Mouse (Mus musculus) inflammation-experienced regulatory T-cells, adult 6 months (primary cell): ENCODE results near the gene Ezh1. TPM values are rescaled to one million over a fixed set of nuclear protein-coding genes. Genes with fewer than 3 reads are reported as not detected.

Source experiments
- ATAC-seq: one replicate; pipeline ENCODE4 v1.8.0; 2017
- polyA plus RNA-seq, 3 experiments: library from polyadenylated mRNA; unstranded; fragments of 100-300 nt; shearing (Covaris generic); gene quantifications; one replicate each; pipeline ENCODE4 v1.2.1; 2017

Gene Ezh1
- polyA plus RNA-seq, 3 experiments from 2014 or later: 38.0 to 70.6 (median 62.7) TPM

DNA sequence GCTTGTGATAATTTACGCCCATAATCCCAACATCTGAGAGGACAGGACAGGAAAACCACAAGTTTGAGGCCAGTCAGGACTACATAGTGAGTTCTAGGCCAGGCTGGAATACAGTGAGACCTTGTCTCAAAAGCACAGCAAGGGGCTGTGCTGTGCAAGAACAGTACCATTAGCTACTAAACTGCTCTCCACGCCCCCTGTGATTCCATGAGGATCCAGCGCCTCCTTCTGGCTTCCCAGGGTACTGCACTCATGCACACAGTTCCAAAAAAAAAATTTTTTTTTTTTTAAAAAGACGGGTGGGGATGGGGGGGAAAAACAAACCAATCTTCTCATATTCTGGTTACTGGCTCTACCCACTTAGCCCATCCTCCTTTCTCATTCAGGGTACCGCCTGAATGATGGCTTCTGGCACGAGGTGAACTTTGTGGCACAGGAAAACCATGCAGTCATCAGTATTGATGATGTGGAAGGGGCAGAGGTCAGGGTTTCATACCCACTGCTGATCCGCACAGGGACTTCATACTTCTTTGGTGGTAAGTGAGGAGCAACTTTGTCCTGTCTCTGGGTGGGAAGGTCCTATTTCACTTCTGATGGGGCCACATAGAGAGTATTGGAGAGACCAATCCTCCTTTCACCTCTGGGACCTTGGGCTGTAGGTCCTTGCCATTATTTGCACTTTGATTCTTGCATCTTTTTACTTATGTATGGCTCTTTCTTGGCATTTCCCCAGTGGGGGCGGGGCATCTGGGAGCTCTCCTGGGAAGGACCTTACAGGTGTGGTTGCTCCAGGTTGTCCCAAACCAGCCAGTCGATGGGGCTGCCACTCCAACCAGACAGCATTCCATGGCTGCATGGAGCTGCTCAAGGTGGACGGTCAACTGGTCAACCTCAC is 45.2 kb downstream of the Ezh1 start:
- ATAC-seq: no peak

DNA sequence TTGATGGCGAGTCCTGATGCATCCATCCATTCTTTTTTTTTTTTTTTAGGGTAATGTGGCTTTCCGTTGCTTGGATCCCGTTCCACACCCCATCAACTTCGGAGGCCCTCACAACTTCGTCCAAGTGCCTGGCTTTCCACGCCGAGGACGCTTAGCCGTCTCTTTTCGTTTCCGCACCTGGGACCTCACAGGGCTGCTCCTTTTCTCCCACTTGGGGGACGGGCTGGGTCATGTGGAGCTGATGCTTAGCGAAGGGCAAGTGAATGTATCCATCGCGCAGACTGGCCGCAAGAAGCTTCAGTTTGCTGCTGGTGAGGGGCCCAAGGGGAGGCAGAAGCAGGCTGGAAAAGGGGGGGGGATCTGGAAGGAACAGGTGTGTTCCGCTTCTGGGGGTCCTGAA is 46.0 kb downstream of the Ezh1 start:
- no peak for ATAC-seq

DNA sequence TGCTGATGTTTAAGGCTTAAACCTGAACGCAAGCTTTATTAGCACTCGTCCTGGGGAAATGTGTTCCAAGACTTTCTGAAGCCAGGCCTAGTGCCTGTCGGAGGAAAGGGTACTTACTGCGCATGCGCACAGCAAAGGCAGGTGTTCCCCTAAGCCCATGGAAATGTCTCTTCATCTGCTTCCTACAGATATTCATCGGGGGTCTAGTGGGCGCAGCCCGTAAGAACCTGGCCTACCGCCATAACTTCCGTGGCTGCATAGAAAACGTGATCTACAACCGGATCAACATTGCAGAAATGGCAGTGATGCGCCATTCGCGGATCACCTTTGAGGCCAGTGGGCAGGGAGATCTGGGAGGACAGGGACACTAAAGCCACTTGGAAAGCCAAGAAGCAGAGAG is 47.0 kb downstream of the Ezh1 start:
- ATAC-seq: no peak

DNA sequence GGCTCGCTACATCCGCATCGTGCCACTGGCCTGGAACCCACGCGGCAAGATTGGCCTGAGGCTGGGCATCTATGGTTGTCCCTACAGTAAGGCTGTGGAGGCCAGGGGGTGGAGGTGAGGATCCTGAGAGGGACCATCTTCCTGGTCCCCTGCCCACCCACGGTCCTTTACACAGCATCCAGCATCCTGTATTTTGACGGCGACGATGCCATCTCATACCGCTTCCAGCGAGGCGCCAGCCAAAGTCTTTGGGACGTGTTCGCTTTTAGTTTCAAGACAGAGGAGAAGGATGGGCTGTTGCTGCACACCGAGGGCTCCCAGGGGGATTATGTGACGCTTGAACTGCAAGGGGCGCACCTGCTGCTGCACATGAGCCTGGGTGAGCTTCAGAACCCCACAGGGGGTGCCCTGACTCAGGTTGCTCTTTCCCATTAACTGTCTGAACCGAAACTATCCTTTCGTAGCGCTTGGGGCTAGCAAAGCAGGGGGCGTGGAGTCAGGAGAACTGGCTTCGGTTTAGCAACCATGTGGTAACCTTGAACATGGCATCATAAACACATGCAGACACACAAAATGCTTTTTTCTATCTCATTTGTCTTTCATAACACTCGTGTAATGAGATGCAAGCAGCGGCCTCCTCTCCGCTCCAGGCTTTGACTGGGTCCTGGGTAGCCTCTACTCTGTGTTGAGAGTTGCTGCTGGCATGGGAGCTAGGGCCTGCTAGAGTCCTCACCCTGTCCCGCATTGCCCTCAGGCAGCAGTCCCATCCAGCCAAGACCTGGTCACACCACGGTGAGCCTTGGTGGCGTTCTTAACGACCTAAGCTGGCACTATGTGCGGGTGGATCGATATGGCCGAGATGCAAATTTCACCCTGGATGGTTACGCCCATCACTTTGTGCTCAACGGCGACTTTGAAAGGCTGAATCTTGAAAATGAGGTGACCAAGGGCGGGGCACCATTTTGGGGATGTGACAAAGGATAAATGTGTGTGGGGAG is 47.9 kb downstream of the Ezh1 start:
- ATAC-seq: no peak

DNA sequence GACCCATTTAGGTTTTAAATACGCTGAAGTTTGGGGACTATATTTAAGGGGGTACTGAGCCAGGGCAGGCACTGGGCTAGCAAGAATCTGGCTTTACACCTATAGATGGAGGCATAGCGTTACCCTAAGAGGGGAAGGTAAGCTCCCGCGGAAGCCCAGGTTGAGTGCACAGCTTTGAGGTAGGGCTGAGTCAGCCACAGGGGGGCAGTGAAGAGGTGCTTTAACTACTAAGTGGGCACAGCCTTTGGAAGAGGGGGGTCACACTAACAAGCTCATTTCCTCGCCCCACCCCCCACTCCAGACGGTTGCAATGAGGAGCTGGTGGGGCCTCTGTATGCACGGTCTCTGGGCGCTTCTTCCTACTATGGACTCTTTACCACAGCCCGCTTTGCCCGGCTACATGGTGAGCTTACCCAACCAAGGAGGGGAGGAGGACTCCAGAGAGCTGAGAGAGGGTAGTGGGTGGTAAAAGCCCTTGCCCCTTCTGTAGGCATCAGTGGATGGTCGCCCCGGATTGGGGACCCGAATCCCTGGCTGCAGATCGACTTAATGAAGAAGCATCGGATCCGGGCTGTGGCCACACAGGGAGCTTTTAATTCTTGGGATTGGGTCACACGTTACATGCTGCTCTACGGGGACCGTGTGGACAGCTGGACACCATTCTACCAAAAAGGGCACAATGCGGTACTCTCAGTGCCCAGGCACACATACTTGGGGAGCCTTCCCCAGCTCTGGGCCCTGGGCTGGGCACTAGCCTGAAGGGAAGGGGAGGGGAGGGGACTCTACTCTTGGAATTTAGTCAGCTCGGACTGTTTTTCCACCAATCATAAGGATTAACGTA is 49.1 kb downstream of the Ezh1 start:
- no peak for ATAC-seq

DNA sequence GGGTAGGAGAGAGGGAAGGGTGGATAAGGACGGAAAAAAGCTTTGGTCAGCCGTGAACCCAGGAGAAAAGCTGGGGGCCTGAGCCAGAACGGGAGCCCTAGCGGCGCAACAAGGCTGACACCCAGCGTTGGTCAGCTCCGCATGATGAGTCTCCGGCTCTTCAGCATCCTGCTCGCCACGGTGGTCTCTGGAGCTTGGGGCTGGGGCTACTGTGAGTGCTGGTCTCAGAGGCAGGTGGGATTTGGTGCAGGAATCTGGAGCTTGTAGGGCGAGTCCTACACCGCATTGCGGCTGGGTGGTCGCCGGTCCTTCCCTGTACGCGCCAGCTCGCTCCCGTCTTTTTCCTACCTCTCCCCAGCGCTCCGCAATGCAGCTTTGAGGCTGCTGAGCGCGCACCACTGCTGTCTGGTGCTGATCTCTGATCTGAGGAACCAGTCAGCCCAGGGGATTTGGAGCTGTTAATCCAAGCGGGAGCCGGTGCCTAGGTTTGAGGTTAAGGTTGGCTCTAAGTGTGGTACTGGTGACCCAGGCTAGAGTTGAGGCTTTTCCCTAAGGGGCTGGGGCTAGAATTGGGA is 50.1 kb downstream of the Ezh1 start:
- ATAC-seq: no peak

DNA sequence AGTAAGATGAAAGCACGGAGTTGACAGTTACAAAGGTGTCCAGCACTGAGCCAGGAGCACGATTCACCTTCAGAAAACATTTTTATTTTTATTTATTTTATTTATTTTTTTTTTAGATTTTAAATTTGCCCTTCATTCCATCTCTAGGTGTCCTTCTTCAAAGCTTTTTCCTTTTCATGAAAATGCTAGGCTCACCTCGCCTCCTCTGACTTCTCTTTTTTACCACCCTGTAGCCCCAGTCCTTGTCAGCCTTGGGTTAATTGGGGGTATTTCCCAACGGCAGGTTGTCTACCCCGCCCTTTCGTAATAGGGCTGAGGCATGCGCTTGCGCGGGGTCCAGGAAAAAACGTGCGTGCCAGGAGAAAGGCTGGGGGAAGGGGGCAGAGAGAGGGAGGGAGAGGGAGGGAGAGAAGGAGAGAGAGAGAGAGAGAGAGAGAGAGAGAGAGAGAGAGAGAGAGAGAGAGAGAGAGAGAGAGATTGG is 50.6 kb downstream of the Ezh1 start:
- ATAC-seq: no peak

DNA sequence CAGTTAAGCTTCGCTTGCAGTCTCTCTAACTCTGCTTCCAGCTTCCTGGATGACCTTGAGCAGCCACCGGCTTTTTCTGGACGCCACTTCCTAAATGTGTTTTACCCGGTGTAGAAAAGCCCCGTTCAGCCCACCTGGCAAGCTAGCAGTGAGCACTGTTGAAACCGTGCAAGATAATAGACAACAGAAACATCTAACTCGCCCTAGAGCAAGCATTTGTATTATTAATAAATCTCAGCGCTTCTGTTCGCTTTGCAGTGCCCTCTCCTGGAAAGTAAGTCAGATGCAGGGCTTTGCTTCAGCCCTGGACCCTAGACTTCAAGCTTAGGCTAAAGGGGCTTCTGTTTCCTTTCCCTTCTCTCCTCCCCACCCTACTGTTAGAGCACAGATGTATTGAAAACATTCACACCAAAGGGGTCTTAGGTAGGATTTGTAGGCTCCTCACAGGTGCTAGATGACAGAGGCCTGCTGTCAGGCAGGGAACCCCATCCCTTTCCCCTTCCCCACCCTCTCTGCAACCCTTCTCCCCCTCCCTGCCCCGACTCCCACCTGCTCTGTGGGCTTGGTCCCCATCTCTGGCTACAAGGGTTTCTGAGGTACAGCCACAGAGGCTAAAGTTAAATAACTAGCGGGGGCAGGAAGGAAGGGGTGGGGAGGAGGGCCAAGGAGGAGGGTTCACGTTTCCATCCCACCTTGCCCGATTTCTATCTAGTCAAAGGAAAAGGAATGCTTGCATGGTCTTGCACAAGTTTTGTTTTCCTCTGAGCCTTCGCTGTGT is 51.2 kb downstream of the Ezh1 start, which contains the start of gene Ccr10:
TSS of gene Ccr10 (minus strand) at position 593 of the 778 bp plus-strand sequence.
- ATAC-seq: no peak

DNA sequence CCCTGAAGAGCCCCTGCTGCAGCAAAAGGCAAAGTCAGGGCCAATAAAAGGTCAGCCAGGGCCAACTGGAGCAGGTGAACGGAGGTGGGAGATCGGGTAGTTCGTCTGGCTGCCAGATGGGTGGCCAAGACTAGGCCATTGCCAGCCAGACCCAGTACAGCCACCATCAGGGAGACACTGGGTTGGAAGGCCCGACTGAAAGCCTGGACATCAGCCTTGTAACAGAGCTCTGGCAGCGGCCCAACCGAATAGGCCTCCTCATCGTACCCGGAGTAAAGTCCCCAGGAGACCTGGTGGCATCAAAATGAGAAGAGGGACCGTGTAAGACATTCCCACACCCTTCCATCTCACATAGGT is 51.9 kb downstream of the Ezh1 start:
- ATAC-seq: no peak

DNA sequence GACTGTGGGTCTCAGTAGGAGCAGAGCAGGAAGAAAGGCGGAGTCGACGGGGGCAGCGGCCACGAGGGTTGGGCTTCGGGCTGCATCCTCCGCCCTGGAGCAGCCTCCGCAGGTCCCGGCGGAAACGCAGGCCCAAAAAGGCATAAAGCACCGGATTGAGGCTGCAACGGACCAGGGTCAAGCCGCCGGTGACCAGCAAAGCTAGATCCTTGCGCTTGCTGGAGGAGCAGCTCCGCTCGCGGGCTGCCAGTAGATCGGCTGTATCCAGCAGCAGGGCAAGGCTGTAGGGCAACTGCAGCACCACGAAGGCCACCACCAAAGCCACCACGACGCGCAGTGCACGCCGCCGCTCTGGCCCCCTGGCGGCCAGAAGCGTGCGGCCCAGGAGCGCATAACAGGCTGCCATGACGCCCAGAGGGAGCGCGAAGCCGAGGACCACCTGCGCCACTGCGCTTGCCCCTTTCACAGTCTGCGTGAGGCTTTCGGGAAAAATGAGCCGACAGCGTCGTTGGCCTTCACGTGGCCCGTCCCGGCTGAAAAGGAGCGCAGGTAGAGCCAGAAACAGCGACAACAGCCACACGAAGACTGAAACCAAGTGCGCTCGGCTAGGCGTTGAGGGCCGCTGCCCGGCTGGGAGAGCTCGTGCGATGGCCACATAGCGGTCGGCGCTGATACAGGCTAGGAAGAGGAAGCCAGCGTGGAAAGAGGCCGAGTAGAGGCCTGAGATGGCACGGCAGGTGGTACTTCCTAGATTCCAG is 52.5 kb downstream of the Ezh1 start:
- ATAC-seq: peak; percentile 84

DNA sequence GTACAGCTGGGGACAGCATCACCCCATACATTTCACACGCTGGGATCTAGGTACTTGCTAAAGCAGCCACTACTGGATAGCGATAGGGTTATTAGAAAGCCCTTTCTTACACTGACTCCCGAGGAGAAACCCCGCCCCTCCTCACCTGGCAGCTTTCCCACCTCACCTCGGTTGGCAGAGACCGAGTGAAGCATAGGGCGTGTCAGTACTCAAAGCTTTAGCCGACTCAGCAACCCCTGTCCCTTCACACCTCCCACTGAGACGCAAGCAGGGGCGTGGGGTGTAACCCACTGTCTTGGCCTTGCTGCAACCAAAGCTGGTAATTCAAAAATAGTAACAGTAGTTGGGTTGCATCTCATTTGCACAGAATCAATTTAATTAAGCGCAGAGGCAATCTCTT is 53.2 kb downstream of the Ezh1 start:
- no peak for ATAC-seq

DNA sequence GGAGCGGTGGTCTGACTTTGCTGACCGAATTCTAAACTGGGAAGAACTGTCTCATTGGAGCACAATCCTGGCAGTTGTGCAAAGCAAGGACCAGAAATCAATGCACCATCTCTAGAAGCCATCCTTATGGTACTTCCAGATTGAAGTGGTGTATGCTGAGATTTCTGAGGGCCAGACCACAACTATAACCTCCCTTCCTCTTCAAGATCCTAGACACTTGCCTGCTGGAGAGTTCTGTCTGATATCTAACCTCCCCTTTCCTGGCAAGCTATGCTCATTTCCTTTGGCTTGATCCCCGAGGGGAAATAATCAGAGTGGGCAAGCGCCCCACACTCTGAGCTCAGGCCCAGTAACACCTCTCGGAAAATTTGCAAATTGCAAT is 53.8 kb downstream of the Ezh1 start:
- no peak for ATAC-seq

DNA sequence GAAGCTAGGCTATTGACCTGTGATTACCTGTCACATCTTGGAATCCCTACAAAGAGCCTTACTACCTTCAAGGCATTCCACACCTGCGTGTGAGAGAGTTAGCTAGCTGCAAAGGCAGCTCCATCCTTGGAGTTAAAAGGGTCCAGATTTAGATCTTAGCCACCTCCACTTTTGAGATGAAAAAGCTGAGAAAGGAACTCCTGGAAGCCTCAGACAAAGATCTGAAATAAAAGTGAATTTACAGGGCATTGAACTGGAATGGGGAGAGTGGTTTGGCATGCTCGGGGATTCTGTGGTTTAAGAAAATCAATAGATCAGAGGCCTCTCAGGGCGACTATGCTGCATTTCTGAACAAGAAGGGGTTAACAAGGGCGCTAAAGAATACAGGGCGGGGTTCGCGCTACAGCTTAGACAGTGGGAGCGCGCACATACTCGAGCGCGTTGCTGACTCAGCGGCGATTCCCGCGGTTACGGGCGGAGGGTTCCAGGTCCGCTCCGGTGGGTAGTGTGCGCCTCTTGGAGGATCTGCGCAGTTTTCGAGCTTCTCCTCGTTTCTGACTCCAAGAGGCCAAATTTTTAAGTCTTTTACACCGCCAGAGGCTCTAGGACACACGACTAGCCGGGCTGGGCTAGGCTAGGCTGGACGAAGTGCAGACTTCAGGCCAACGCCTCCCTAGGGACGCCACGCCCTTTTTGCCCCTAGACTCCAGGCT is 54.4 kb downstream of the Ezh1 start:
- no peak for ATAC-seq

DNA sequence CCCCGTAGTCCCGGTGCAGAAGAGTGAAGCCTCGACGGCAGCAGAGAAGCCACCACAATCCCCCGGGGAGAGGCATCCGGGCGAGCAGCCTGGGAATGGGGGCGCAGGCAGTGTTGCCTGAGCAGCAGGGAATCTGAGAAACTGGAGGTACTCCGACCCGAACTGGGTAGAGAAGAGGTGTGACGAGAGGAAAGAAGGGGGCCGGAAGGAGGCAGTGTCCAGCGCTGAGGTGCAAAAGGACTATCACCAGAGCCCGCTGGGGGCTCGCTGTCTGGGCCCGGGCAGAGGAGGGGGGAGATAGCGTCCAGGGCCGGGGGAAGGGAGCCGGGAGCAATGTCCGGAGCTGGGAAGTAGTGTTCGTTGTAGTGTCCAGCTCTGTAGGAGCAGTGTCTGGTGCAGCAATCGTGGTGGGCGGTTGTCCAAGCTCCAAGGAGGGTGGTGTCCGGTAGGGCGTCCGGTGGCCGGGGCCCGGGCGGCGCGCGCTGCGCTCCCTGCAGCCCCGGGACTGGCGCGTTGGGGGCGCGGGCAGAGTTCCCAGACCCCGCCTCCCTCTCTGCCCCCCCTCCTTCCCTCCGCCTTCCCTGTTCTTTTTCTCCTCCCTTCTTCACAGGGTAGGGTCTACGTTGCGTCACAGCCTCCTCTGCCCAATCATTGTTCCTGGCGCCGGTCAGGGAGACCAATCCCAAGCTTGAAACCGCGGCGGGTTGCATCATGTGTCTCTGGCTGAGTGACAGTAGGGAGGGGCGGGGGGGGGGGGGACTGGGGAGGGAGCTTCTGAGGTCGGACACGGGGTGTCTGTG is 55.3 kb downstream of the Ezh1 start, which contains the start of gene Plekhh3:
TSS of gene Plekhh3 (minus strand) at position 541 of the 800 bp plus-strand sequence.
- peak; percentile 20 for ATAC-seq

DNA sequence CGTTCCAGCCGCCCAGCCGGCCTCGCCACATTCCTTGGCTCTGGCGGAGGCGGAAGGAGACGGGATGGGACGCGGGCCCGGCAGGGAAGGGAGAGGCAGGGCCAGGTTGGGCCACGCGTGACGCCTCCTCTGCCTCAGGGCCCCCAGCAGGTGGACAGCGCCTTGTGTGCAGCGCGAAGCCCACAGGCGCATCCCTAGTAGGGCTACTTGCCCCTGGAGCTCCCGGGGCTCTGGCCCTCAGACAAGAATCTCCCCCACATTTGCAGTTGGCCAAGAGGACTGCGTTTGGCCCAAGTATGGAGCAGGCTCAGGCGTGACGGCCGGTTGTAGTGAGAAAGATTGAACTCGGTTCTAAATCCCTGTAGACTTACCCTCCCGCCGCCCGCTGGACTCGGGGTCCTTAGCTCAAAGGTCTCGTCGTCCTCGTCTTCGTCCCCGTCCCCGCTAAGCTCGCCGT is 55.9 kb downstream of the Ezh1 start, which contains the start of gene Cntnap1:
TSS of gene Cntnap1 (plus strand) at position 170 of the 457 bp plus-strand sequence.
- ATAC-seq: no peak

DNA sequence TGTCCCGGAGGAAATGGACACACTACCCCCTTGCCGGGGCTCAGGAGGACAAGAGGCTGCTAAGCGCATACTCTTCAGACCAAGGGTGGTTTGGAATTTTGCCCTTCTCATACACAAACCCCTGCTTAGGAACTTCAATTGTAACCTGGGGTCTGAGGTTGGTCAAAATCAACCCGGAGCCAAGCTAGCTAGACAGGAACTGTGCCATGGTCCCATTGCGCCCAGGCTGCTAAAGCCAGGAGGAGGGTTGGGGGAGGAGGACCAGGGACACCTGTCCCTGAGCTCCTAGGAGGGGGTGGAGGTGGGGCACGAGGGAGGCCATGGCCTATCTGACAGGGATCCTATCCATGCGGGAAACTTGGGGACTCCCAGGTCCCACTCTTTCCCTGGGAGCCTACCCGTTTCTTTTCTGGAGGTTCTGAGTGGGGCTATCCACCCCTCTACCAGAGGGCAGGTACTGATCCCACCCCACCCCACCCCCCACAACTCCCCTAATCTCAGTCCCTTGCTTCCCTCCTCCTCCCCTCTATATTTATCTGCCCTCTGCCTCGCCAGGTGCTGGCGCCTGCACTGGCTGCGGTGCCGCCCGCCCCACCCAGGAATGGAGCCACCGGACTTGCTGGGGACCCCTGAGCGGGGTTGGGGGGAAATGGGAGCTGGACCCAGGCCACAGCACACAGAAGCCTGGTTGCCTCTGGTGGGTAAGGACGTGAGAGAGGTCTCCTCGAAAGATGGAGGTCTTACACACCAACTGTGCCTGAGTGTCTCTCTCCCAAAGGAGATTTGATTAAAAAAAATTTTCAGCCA is 56.8 kb downstream of the Ezh1 start:
- ATAC-seq: no peak

DNA sequence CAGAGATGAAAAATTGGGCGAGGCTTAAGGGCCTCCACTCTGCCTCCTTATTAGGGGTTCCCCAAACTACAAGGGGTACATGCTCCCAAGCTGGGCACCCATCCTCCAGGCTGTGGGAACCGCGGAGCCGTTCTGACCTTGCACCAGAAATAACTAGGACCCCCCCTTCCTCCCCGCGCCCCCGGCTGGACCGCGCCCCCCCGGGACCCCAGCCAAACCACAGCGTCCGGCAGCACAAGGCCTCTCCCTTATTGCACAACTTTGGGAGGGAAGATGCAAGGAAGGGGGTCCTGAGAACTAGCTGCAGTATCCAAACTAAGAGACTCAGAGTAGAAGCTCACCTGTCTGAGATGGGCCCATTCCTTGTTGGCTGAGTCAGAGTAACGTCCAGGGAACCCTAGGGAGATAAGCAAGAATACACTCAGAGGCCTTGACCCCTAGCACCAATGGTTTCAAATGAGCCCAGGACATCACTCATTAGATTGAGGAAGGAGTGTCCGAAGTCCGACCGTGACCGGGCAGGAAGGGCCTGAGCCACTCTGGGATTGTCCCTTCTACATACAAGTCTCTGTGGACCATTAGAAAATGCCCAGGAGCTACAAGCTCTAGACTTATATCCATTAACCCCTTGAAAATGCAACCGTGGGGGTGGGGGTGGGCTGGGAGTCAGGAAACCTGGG is 57.8 kb downstream of the Ezh1 start:
- ATAC-seq: no peak
